Mouse (Mus musculus): Measurements from ENCODE around the gene Gm10226.
"Not testable (repeated sequence)": the region's sequence is repeated elsewhere in the genome, so short reads cannot be mapped to it uniquely, and the experiment has no call there.

The Gm10226 gene

DNA sequence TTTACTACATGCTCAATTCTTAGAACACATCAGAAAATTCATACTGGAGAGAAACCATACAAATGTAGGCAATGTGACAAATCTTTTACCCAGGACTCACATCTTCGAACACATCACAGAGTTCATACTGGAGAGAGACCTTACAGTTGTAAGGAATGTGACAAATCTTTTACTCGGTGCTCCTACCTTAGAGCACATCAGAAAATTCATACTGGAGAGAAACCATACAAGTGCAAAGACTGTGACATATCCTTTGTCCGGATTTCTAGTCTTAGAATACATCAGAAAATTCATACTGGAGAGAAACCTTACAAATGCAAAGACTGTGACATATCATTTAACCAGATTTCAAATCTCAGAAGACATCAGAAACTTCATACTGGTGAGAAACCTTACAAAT lies at the start of gene Gm10226:
Gene Gm10226 (plus strand): TSS at position 301 of the 400 bp plus-strand sequence.
- no peak for DNase-seq (ENCODE audit: low read depth, low spot score)

GRCm38 (mm10) chr17:21648791-21649190 lies 42.9 kb upstream of the Gm10226 start:
- DNase-seq (ENCODE audit: low read depth, low spot score): no peak

DNA sequence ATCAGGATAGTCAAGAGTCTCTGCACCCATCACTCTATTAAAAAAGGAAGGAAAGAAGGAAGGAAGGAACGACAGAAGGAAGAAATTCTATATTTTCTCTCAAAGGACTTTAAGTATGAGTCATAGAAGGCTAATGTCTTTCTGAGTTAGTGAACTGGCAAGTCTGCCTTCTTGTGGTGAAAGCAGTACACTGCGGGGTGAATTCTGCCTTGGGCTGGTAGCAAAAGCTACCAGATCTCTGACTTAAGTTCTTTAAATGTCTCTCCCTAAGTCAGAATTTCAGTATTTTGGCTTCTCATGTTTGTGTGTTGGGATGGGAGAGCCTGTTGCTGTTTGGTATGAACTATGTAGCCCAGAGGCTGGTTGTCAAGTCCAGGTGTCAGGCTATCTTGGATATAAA lies 41.7 kb upstream of the Gm10226 start:
- peak; percentile 2 for DNase-seq (ENCODE audit: low read depth, low spot score)

DNA sequence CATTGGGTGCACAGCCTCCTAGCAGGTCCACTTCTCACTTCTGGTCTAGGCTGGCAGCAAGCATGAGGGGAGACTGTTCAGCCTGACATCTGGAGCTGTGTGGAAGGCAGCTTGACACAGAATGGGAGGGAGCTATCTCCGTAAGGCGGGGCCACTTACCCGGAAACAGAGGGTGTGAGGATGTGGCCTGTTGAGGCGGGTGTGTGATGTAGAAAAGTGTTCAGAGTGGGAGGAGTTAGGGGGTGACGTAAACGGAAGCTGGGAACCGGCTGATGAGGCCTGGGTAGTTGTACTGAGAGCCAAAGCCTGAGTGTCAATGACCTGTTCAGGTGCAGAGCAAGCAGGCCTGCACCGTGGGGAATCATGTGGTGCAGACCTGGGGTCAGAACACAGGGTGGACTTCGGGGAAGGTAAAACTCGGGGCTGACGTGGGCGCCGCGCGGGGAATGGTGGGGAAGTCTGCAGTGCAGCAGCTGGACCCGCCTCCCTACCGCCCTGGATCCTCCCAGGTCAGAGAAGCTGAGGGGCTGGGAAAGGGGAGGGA lies 41.2 kb upstream of the Gm10226 start, which contains the start of gene Zfp983:
Gene Zfp983 (plus strand): TSS at position 261 of the 544 bp plus-strand sequence.
- peak; percentile 69 for DNase-seq (ENCODE audit: low read depth, low spot score)

GRCm38 (mm10) chr17:21678826-21679225 lies 12.8 kb upstream of the Gm10226 start:
- not testable (repeated sequence) for DNase-seq (ENCODE audit: low read depth, low spot score)

- DNase-seq (ENCODE audit: low read depth, low spot score): peak; percentile 54
Observed at GRCm38 (mm10) chr17:21679273-21680018, 12.2 kb upstream of the Gm10226 start.

DNA sequence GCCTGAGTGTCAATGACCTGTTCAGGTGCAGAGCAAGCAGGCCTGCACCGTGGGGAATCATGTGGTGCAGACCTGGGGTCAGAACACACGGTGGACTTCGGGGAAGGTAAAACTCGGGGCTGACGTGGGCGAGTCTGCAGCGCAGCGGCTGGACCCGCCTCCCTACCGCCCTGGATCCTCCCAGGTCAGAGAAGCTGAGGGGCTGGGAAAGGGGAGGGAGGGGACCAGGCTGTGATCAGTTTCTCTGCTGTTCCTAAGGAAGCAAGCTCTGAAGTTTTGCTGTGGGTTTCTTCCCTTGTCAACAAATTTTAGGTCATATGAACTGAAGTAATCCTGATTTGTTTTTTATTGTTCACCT lies 11.7 kb upstream of the Gm10226 start:
- DNase-seq (ENCODE audit: low read depth, low spot score): not testable (repeated sequence)

DNA sequence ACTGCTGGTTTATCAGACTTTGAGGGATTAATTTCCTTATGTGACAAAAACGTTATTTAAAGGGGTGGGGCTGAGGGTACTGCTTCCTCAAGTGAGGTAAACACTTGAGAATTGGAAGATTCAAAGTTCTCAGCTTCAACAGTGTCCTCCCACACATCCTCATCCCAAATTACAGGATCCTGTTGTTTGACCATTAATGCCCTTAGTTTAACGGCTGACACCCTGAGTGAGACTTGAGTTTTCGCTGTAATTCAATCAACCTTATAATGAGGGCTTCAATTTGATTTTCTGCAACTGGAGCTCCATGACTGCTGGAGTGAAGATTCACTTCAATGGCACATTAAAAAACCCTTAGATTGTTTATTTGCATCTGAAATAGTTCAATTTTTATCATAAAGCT lies 1.7 kb downstream of the Gm10226 start:
- no peak for DNase-seq (ENCODE audit: low read depth, low spot score)

GRCm38 (mm10) chr17:21696073-21696472 lies 4.4 kb downstream of the Gm10226 start:
- DNase-seq (ENCODE audit: low read depth, low spot score): no peak

DNA sequence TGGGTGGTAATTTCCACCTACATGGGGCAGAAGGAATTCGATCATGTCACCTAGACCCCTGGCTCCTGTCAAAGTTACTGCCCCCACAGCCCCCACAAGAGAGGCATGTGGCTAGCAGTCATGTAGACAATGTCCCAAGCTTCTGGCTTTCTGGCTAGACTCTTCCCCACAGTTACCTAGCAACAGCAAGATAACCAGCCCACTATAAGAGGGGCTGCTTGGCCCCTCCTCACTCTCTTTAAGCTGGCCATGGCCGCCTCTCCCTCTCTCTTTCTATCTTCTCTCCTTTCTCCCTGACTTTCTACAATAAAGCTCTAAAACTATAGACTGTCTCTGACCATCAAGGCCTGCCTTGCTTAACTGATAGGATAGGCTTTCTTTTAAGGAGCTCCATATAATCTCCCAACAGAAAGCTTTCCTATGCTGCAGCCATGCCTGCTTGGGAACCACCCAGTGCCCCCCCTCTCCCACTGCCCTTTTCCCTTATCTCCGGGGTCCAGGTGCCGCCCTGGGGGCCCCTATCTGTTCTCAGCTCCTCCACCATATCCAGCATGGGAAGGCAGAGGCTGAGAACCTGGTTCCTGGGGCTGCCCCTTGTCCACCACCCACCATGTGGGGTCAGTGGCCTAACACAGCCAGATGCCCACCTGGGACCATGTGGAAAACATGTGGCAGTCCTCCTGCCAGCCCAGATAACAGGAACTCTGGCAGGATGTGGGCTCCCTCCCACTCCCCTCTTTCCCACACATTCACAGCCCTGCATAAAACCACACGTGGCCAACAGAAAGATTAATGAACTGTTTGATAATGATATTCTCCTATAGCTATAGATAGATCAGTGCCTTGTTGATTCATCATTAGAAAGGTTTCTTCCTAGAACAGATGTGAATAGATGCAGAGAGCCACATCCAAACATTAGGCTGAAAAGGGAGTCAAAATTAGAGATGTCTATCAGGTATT lies 10.9 kb downstream of the Gm10226 start:
- no peak for DNase-seq (ENCODE audit: low read depth, low spot score)

DNA sequence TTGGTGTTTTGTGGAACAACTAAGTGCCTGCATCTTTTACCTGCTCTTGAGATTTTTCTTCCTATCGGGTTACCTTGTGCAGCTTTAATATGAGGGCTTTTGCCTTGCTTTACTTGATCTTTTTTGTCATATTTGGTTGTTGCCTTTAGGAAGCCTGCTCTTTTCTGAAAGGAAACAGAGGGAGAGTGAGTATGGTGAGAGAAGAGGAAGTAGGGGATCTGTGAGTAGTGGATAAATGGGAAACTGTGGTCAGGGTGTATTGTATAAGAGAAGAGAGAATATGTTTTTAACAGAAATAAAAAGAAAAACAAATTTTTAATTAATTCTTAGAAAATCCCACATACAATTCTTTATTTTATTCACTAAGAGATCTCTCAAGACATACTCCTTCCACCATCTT lies 11.8 kb downstream of the Gm10226 start:
- no peak for DNase-seq (ENCODE audit: low read depth, low spot score)

- DNase-seq (ENCODE audit: low read depth, low spot score): peak; percentile 79
Observed at GRCm38 (mm10) chr17:21707343-21707996, 15.8 kb downstream of the Gm10226 start, which contains the start of gene Zfp760. Gene Zfp760, plus strand, starts transcription at chr17:21707741.

DNA sequence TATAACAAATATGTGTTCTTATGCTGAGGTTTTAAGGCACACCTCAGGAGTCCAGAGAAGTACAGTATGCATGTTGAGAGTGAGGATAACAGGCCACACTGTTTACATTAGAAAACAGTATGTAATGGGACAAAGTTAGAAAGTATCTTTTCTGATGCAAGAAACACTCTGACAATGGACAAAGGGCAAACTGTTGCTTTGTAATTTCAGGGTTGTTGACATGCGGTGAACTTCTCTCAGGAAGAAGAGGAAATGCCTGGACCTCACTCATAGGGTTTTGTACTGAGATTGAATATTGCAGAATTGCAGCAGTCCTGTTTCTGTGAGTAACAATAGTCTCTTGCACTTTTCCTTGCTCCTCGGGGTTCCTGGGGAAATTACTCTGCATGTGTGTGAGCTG lies 16.7 kb downstream of the Gm10226 start:
- no peak for DNase-seq (ENCODE audit: low read depth, low spot score)

DNA sequence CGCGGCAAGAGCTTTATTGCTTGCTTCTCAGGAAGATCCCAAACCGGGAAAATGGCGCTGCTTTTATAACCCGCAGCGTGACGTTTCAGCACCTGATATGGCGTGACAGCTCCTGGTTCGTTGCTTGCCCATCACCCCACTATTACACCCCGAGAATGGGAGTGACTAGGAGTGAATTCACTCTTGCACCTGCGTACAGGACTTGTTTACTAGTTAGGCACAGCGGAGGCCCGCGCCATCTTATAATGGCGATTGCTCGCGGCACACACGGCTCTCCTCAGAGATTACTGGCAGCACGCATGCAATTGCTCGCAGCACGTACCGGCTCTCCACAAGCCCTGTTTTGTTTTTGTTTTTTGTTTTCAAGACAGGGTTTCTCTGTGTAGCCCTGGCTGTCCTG lies 38.8 kb downstream of the Gm10226 start, which contains the start of gene Zfp229:
Gene Zfp229 (plus strand): TSS at position 301 of the 400 bp plus-strand sequence.
- DNase-seq (ENCODE audit: low read depth, low spot score): not testable (repeated sequence)

GRCm38 (mm10) chr17:21733049-21733448 lies 41.4 kb downstream of the Gm10226 start:
- DNase-seq (ENCODE audit: low read depth, low spot score): no peak

DNA sequence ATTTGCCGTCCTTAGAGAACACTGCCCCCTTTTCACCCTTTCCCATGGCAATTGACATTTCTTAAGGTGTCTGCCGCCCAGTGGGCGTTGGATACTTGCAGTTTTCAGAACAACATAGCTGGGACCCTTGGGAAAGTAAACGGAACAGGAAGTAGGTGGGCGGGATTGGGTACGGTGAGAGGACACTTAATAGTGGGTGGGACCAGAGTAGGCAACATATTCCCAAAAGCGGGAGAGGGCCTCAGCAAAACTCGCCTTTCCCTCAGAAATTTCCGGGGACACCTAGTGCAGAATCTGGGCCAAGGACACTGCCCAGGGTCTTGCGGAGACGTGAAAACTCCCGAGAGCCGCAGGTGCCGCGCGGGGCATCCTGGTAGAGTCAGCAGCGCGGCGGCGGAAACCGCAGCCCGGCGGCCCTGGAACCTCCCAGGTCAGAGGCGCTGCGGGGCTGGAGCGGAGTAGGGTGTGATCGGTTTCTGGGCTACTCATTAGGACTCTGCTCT lies 41.9 kb downstream of the Gm10226 start:
- DNase-seq (ENCODE audit: low read depth, low spot score): peak; percentile 70
